Mouse (Mus musculus): ENCODE measurements at regions not wholly inside any gene's neighbourhood (a gene's known extent, or its start where the extent isn't known, plus 50 kb on each side); places are given as distances from the start of the nearest gene placed in this dataset.

GRCm38 (mm10) chr2:137853399-137854259, 402.7 kb upstream of the Btbd3 start:
- in situ Hi-C loops (cut with MboI; ENCODE audit: unreplicated experiment in 2 of 2), result no loop called here

- in situ Hi-C loops (cut with MboI; ENCODE audit: unreplicated experiment in 2 of 2), result no loop called here
Observed at GRCm38 (mm10) chr2:137847901-137848300, 408.5 kb upstream of the Btbd3 start.

GRCm38 (mm10) chr2:137827814-137828374, 428.5 kb upstream of the Btbd3 start:
- in situ Hi-C loops (cut with MboI; ENCODE audit: unreplicated experiment in 2 of 2), result no loop called here

DNA sequence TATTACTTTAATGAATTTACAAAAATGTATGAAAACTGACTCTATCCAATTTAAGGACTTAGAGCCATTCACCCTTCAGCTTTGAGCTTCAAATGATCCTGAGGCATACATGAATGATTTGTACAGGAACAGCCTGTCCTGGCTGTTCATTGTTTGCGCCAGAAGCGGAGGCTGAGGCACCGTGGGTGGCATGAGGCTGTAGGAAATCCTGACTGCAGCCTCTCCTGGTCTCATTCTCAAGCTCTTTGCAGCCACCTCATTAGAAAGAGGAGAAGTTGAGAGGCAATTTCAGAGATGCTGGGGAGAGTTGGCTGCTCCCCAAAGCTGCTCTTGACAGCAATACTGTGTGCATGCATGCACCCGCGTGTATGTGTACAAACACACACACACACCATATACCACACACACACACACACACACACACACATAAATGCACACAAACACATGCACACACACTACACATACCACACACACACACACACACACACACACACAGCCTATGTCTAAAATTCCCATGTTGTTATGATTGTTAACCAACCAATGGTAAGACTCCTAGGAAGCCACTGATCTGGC, 434.9 kb upstream of the Btbd3 start:
- in situ Hi-C loops (cut with MboI; ENCODE audit: unreplicated experiment in 2 of 2), result no loop called here

- in situ Hi-C loops (cut with MboI; ENCODE audit: unreplicated experiment in 2 of 2), result no loop called here
Observed at GRCm38 (mm10) chr2:137814945-137815344, 441.4 kb upstream of the Btbd3 start.

DNA sequence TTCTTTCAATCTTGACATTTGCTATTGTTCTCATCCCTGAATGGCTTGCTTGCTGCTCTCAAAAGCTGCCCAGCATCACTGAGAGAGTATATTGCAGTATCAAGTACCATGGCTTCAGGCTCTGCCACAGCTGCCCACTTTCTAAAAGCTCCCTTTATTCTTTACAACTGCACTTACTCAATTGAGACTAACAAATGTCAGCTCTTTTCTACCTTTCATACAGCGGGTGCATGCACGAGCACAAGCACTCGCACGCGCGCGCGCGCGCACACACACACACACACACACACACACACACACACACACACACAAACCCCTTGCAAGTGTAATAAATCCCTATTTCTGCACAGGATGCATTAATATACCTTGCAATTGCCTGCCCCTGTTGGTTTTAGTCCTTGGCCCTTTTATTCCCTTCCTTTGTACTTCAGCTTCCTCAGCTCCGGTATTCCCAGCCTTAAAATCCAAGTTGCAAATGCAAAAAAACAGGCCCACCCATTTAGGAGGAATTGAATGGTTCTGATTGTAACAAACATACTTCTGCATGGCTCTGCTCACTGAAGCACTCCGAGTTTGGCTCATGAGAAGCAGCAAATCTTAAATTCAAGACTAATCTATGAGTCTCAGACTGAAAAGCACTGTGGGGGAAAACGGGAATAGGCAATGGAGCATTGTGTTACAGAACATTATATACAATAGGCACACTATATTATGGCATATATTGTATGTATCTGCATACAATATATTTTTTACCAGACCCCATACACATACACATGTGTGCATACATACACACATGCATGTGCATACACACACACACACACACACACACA, 447.7 kb upstream of the Btbd3 start:
- in situ Hi-C loops (cut with MboI; ENCODE audit: unreplicated experiment in 2 of 2), result no loop called here

GRCm38 (mm10) chr2:137807594-137808295, 448.6 kb upstream of the Btbd3 start:
- in situ Hi-C loops (cut with MboI; ENCODE audit: unreplicated experiment in 2 of 2), result no loop called here

GRCm38 (mm10) chr2:137794841-137795240, 461.5 kb upstream of the Btbd3 start:
- in situ Hi-C loops (cut with MboI; ENCODE audit: unreplicated experiment in 2 of 2), result no loop called here

- in situ Hi-C loops (cut with MboI; ENCODE audit: unreplicated experiment in 2 of 2), result no loop called here
Observed at GRCm38 (mm10) chr2:137784091-137784490, 472.3 kb upstream of the Btbd3 start.

- in situ Hi-C loops (cut with MboI; ENCODE audit: unreplicated experiment in 2 of 2), result no loop called here
Observed at GRCm38 (mm10) chr2:137777430-137777829, 478.9 kb upstream of the Btbd3 start.

GRCm38 (mm10) chr2:137764785-137765184, 491.6 kb upstream of the Btbd3 start:
- in situ Hi-C loops (cut with MboI; ENCODE audit: unreplicated experiment in 2 of 2), result no loop called here

- in situ Hi-C loops (cut with MboI; ENCODE audit: unreplicated experiment in 2 of 2), result no loop called here
Observed at GRCm38 (mm10) chr2:137759455-137759854, 496.9 kb upstream of the Btbd3 start.

- in situ Hi-C loops (cut with MboI; ENCODE audit: unreplicated experiment in 2 of 2), result no loop called here
Observed at GRCm38 (mm10) chr2:137758389-137758788, 498.0 kb upstream of the Btbd3 start.

GRCm38 (mm10) chr2:137757231-137758212, 498.8 kb upstream of the Btbd3 start:
- in situ Hi-C loops (cut with MboI; ENCODE audit: unreplicated experiment in 2 of 2), result no loop called here

DNA sequence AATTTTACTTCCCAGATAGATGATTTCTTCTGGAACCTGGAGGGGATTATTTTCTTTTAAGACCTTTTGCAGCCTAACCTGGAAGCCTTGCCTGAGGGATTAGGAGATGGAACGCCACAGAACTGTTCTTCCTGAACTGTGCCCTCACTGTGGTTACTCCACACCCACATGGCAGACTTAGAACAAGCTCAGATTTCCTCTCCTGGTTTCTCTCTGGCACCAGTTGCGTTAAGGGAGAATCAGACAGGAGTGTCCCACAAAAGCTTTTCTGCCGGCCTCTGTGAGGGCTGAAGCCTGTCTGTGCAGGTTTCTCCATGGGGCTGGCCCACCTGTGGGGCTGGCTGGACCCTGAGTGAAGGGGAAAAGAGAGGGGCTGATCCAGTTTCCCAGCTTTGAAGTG, 500.1 kb upstream of the Btbd3 start:
- in situ Hi-C loops (cut with MboI; ENCODE audit: unreplicated experiment in 2 of 2), result no loop called here

GRCm38 (mm10) chr2:137754481-137754880, 501.9 kb upstream of the Btbd3 start:
- in situ Hi-C loops (cut with MboI; ENCODE audit: unreplicated experiment in 2 of 2), result no loop called here

GRCm38 (mm10) chr2:137732410-137732809, 524.0 kb upstream of the Btbd3 start:
- in situ Hi-C loops (cut with MboI; ENCODE audit: unreplicated experiment in 2 of 2), result no loop called here

GRCm38 (mm10) chr2:137730472-137730931, 525.9 kb upstream of the Btbd3 start:
- in situ Hi-C loops (cut with MboI; ENCODE audit: unreplicated experiment in 2 of 2), result no loop called here

GRCm38 (mm10) chr2:137729871-137730270, 526.5 kb upstream of the Btbd3 start:
- in situ Hi-C loops (cut with MboI; ENCODE audit: unreplicated experiment in 2 of 2), result no loop called here

Data from v-Abl transformed pro-B cells (cell line).